Mouse (Mus musculus): ENCODE results near the gene Col6a2.

DNA sequence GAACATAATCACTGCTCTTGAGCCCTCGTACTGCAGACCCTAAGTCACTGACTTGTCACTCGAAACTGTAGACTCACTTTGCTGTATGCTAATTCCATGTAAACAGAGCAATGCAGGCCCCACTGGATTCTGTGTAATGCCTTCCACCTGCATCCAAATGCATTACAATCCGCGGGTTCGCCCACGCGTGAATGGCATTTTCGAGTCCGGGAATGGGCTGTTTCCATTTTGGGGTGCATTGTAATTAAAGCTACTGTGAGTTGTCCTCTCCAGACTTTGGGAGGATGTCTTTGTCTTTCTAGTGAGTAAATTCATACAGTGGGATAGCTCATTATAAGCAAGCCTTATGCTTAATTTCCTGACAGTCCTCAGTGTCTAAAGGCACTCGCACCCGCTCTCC, 42.1 kb upstream of the Col6a2 start:
- TF ChIP-seq CTCF (IDR thresholded peaks at IDR 0.05; ENCODE audit: control insufficient read depth, insufficient read depth, low read length) = no peak
- TF ChIP-seq POLR2A (IDR thresholded peaks at IDR 0.05; ENCODE audit: borderline replicate concordance, control insufficient read depth, low read depth, low read length) = no peak

All from bone marrow, adult 2 months (tissue).